Mouse (Mus musculus) embryonic fibroblast, embryonic 13.5 days (primary cell): Measurements from ENCODE around the gene Kcnq2.

Experiments used
- CTCF ChIP-seq: IDR thresholded peaks from 2 replicates; pipeline ENCODE4 v1.5.1; 2011; ENCODE audit warnings: mild to moderate bottlenecking, control low read depth, low read length, moderate library complexity, borderline replicate concordance; ENCODE audit not compliant: insufficient read depth
- POLR2A ChIP-seq: IDR thresholded peaks from 2 replicates; pipeline ENCODE4 v1.6.1; 2011; ENCODE audit warnings: low read depth, mild to moderate bottlenecking, control low read depth, low read length, moderate library complexity

GRCm38 (mm10) chr2:181042376-181042775 lies 92.7 kb downstream of the Kcnq2 start:
- TF ChIP-seq CTCF (no peak), POLR2A (no peak)
